Mouse (Mus musculus) hindbrain, embryonic 15.5 days (tissue): Measurements from ENCODE around the gene Gm4791. TPM values are rescaled to one million over a fixed set of nuclear protein-coding genes. Genes with fewer than 3 reads are reported as not detected.
A peak's percentile ranks its signal among the peaks of the same experiment; 100 is the strongest.

ENCODE experiments used
- ATAC-seq: fragments of 200-750 bp; cut with Nextera tagmentation; 2 replicates; pipeline ENCODE4 v1.8.0; 2017; ENCODE audit warnings: low read depth, moderate number of reproducible peaks, moderate TSS enrichment; ENCODE audit not compliant: low FRiP score
- H3K27ac ChIP-seq: fragments of 300-500 bp; sonication (generic); replicated peaks from 2 replicates; pipeline ENCODE4 v1.5.1; 2015; ENCODE audit warnings: mild to moderate bottlenecking, inconsistent platforms
- H3K27me3 ChIP-seq: fragments of 300-500 bp; sonication (generic); 2 replicates; pipeline ENCODE4 v1.6.1; 2015; ENCODE audit warnings: control low read depth, inconsistent platforms
- H3K36me3 ChIP-seq: fragments of 300-500 bp; sonication (generic); 2 replicates; pipeline ENCODE4 v1.6.1; 2015; ENCODE audit warnings: control low read depth, inconsistent platforms
- H3K4me1 ChIP-seq: fragments of 300-500 bp; sonication (generic); replicated peaks from 2 replicates; pipeline ENCODE4 v1.6.1; 2015; ENCODE audit warnings: control low read depth, inconsistent platforms
- H3K4me2 ChIP-seq: fragments of 300-500 bp; sonication (generic); 2 replicates; pipeline ENCODE4 v1.6.1; 2015; ENCODE audit warnings: moderate library complexity, mild to moderate bottlenecking, inconsistent platforms
- H3K4me3 ChIP-seq: fragments of 300-500 bp; sonication (generic); 2 replicates; pipeline ENCODE4 v1.5.1; 2015; ENCODE audit warnings: mild to moderate bottlenecking, inconsistent platforms
- H3K9ac ChIP-seq: fragments of 300-500 bp; sonication (generic); 2 replicates; pipeline ENCODE4 v1.6.1; 2015; ENCODE audit warnings: inconsistent platforms
- H3K9me3 ChIP-seq: fragments of 300-500 bp; sonication (generic); 2 replicates; pipeline ENCODE4 v1.6.1; 2016; ENCODE audit warnings: control low read depth, inconsistent platforms
- WGBS: fragments of 180-500 bp; shearing (Covaris S2); methylation state at CpG from one replicate; pipeline ENCODE4 v1.1.7; 2015; 5-methylcytosine and 5-hydroxymethylcytosine counted together
- polyA plus RNA-seq: library from polyadenylated mRNA; unstranded; fragments of >200 nt; fragmentation: Nextera tagmentation; extraction: Ambion mirVana; gene quantifications from 2 replicates; pipeline ENCODE4 v1.2.1, GENCODE M21; 2015

Gene Gm4791
- not detected in 2 replicates for polyA plus RNA-seq

- H3K4me1 ChIP-seq = no peaks in the 10 kb centered on the region
- H3K9me3 ChIP-seq = no peaks in the 10 kb centered on the region
- H3K4me3 ChIP-seq = no peak within 1 kb of the TSS
- no peak for ATAC-seq
- no peak within 1 kb of the TSS for H3K27ac ChIP-seq
- H3K9ac ChIP-seq = no peak within 1 kb of the TSS
- 40% methylated on average over 5 of the region's 5 CpGs for WGBS
- H3K4me2 ChIP-seq = no peak within 1 kb of the TSS
- H3K36me3 ChIP-seq = no peaks in the 10 kb centered on the region
- H3K27me3 ChIP-seq = no peaks in the 10 kb centered on the region
Measured at GRCm38 (mm10) chr9:46998338-46998791, at the start of gene Gm4791. Gm4791 (plus strand) TSS chr9:46998741.

GRCm38 (mm10) chr9:46956286-46956685, 42.3 kb upstream of the Gm4791 start:
- ATAC-seq = peak; percentile 73
- H3K4me3 ChIP-seq = no peak overlapping the region

GRCm38 (mm10) chr9:46957420-46957950, 41.1 kb upstream of the Gm4791 start:
- no peak overlapping the region for H3K4me2 ChIP-seq
- no peak overlapping the region for H3K4me3 ChIP-seq
- H3K27me3 ChIP-seq = no peaks in the 10 kb centered on the region
- no peak for ATAC-seq
- peaks cover 18% of the 10 kb centered on the region for H3K4me1 ChIP-seq
- no peaks in the 10 kb centered on the region for H3K36me3 ChIP-seq
- H3K27ac ChIP-seq = no peak overlapping the region
- H3K9ac ChIP-seq = no peak overlapping the region
- 72% methylated on average over 8 of the region's 8 CpGs for WGBS
- H3K9me3 ChIP-seq = no peaks in the 10 kb centered on the region

More at GRCm38 (mm10) chr9:46956286-46956685, 42.3 kb upstream of the Gm4791 start:
- 0 out of 2 replicates have a peak overlapping the region, but pooled peaks have one; percentile 23 for H3K27ac ChIP-seq
- no peaks in the 10 kb centered on the region for H3K27me3 ChIP-seq
- 40% methylated on average over 6 of the region's 6 CpGs for WGBS
- H3K9ac ChIP-seq = no peak overlapping the region
- no peaks in the 10 kb centered on the region for H3K36me3 ChIP-seq
- peaks cover 18% of the 10 kb centered on the region for H3K4me1 ChIP-seq
- H3K9me3 ChIP-seq = no peaks in the 10 kb centered on the region
- H3K4me2 ChIP-seq = no peak overlapping the region

GRCm38 (mm10) chr9:46966028-46966427, 32.5 kb upstream of the Gm4791 start:
- WGBS = 54% methylated on average over 5 of the region's 5 CpGs
- Histone ChIP-seq H3K4me2 (no peak overlapping the region), H3K9me3 (no peaks in the 10 kb centered on the region), H3K36me3 (no peaks in the 10 kb centered on the region), H3K27me3 (no peaks in the 10 kb centered on the region), H3K4me3 (no peak overlapping the region), H3K9ac (no peak overlapping the region), H3K27ac (no peak overlapping the region), H3K4me1 (0 out of 2 replicates have a peak, but pooled peaks cover 9% of the 10 kb centered on the region)
- 0 out of 2 replicates have a peak, but pooled peaks have one; percentile 38 for ATAC-seq

GRCm38 (mm10) chr9:46968970-46969369, 29.6 kb upstream of the Gm4791 start:
- Histone ChIP-seq H3K9me3 (no peaks in the 10 kb centered on the region), H3K4me3 (no peak overlapping the region), H3K4me1 (0 out of 2 replicates have a peak, but pooled peaks cover 9% of the 10 kb centered on the region), H3K27ac (no peak overlapping the region), H3K27me3 (no peaks in the 10 kb centered on the region), H3K4me2 (no peak overlapping the region), H3K9ac (no peak overlapping the region), H3K36me3 (no peaks in the 10 kb centered on the region)
- no peak for ATAC-seq
- 21% methylated on average over 6 of the region's 6 CpGs for WGBS

- WGBS = 48% methylated on average over 6 of the region's 6 CpGs
Measured at GRCm38 (mm10) chr9:46969406-46969805, 29.1 kb upstream of the Gm4791 start.

GRCm38 (mm10) chr9:46978806-46979205, 19.7 kb upstream of the Gm4791 start:
- H3K4me3 ChIP-seq = no peak overlapping the region
- no peak overlapping the region for H3K27ac ChIP-seq
- H3K4me1 ChIP-seq = no peaks in the 10 kb centered on the region
- H3K9ac ChIP-seq = no peak overlapping the region
- no peak overlapping the region for H3K4me2 ChIP-seq
- H3K27me3 ChIP-seq = no peaks in the 10 kb centered on the region
- no peak for ATAC-seq
- H3K9me3 ChIP-seq = no peaks in the 10 kb centered on the region
- 26% methylated on average over 11 of the region's 11 CpGs for WGBS
- no peaks in the 10 kb centered on the region for H3K36me3 ChIP-seq

More at GRCm38 (mm10) chr9:46969406-46969805, 29.1 kb upstream of the Gm4791 start:
- H3K27ac ChIP-seq = no peak overlapping the region
- no peaks in the 10 kb centered on the region for H3K36me3 ChIP-seq
- no peak for ATAC-seq
- H3K4me3 ChIP-seq = no peak overlapping the region
- 0 out of 2 replicates have a peak, but pooled peaks cover 9% of the 10 kb centered on the region for H3K4me1 ChIP-seq
- no peak overlapping the region for H3K4me2 ChIP-seq
- no peak overlapping the region for H3K9ac ChIP-seq
- H3K27me3 ChIP-seq = no peaks in the 10 kb centered on the region
- no peaks in the 10 kb centered on the region for H3K9me3 ChIP-seq

- no peak overlapping the region for H3K9ac ChIP-seq
- H3K36me3 ChIP-seq = no peaks in the 10 kb centered on the region
- H3K4me3 ChIP-seq = no peak overlapping the region
- no peaks in the 10 kb centered on the region for H3K9me3 ChIP-seq
- H3K4me2 ChIP-seq = no peak overlapping the region
- H3K4me1 ChIP-seq = no peaks in the 10 kb centered on the region
- H3K27me3 ChIP-seq = no peaks in the 10 kb centered on the region
- no peak for ATAC-seq
- H3K27ac ChIP-seq = no peak overlapping the region
- WGBS = 61% methylated on average over 2 of the region's 2 CpGs
Measured at GRCm38 (mm10) chr9:46980111-46980510, 18.4 kb upstream of the Gm4791 start.

- no peak overlapping the region for H3K27ac ChIP-seq
- H3K36me3 ChIP-seq = no peaks in the 10 kb centered on the region
- no peak overlapping the region for H3K4me3 ChIP-seq
- no peaks in the 10 kb centered on the region for H3K9me3 ChIP-seq
- H3K9ac ChIP-seq = no peak overlapping the region
- no peak for ATAC-seq
- 64% methylated on average over 2 of the region's 2 CpGs for WGBS
- no peaks in the 10 kb centered on the region for H3K4me1 ChIP-seq
- no peaks in the 10 kb centered on the region for H3K27me3 ChIP-seq
- H3K4me2 ChIP-seq = no peak overlapping the region
Measured at GRCm38 (mm10) chr9:46983471-46983870, 15.1 kb upstream of the Gm4791 start.

GRCm38 (mm10) chr9:47041569-47041968, 43.0 kb downstream of the Gm4791 start:
- Histone ChIP-seq H3K4me3 (no peak overlapping the region), H3K27me3 (no peaks in the 10 kb centered on the region), H3K36me3 (no peaks in the 10 kb centered on the region), H3K4me2 (no peak overlapping the region), H3K4me1 (no peaks in the 10 kb centered on the region), H3K27ac (no peak overlapping the region), H3K9ac (no peak overlapping the region), H3K9me3 (no peaks in the 10 kb centered on the region)
- no peak for ATAC-seq
- 85% methylated on average over 6 of the region's 6 CpGs for WGBS
